ENCODE assay signal across 22 mouse cellular contexts in genomic region chr1:180926286-180926685, GRCm38 (mm10). TPM values are rescaled to one million over a fixed set of nuclear protein-coding genes. Genes with fewer than 3 reads are reported as not detected.
DNase-seq lines count a peak whose midpoint lies in the region; ATAC-seq and TF ChIP-seq lines count a peak whose summit lies in the region.
"Had no signal": no experiment of that assay in that cellular context is flagged by ENCODE, and none has a peak within 500 bp of the region (broad histone marks: within the 10 kb centered on the region; RNA-seq: fewer than 3 reads in every experiment).

No protein-coding gene starts in this region.

- WGBS in stomach, postnatal 0 days: 57% methylated on average over 4 of the region's 4 CpGs
- 73% methylated on average over 4 of the region's 4 CpGs for WGBS in forebrain, embryonic 16.5 days

- H3K4me1 ChIP-seq in CH12.LX (ENCODE audit: control insufficient read depth in 1 of 2, insufficient read depth in 2 of 2): peaks cover 24 to 58% of the 10 kb centered on the region in 2 experiments
- H3K4me1 ChIP-seq in stomach, postnatal 0 days (replicated peaks; ENCODE audit: control insufficient read depth, insufficient read depth): no peaks in the 10 kb centered on the region
- H3K4me1 ChIP-seq in forebrain, embryonic 16.5 days (replicated peaks; ENCODE audit: control insufficient read depth, insufficient read depth, low read length): no peaks in the 10 kb centered on the region
- H3K4me1 ChIP-seq: embryonic facial prominence, embryonic 13.5 days; forebrain, embryonic 13.5 days; heart, embryonic 13.5 days; hindbrain, embryonic 15.5 days had no signal

- H3K9ac ChIP-seq in CH12.LX (ENCODE audit: insufficient read depth, low read depth): no peak overlapping the region
- no peak overlapping the region for H3K9ac ChIP-seq in stomach, postnatal 0 days (ENCODE audit: low read length)
- H3K9ac ChIP-seq in forebrain, embryonic 16.5 days (replicated peaks; ENCODE audit: low read depth, low read length): no peak overlapping the region
- H3K9ac ChIP-seq: embryonic facial prominence, embryonic 13.5 days; forebrain, embryonic 13.5 days; heart, embryonic 13.5 days; hindbrain, embryonic 15.5 days had no signal

- no peak for TF ChIP-seq CTCF in CH12.LX (conservative IDR thresholded peaks at IDR 0.05 in 1 of 2, IDR thresholded peaks at IDR 0.05 in 1 of 2; ENCODE audit: low read depth in 2 of 2, low read length in 2 of 2)
- TF ChIP-seq CTCF in stomach, postnatal 0 days (IDR thresholded peaks at IDR 0.05; ENCODE audit: low read depth): no peak

- H3K27me3 ChIP-seq in CH12.LX (replicated peaks): no peaks in the 10 kb centered on the region
- no peaks in the 10 kb centered on the region; the same call in 1 of the 2 replicates for H3K27me3 ChIP-seq in stomach, postnatal 0 days (ENCODE audit: control insufficient read depth, insufficient read depth, low read length)
- no peaks in the 10 kb centered on the region for H3K27me3 ChIP-seq in forebrain, embryonic 16.5 days (replicated peaks; ENCODE audit: control insufficient read depth, insufficient read depth, low read length)
- H3K27me3 ChIP-seq: forebrain, embryonic 13.5 days; hindbrain, embryonic 15.5 days had no signal

- TF ChIP-seq RAD21 in CH12.LX (IDR thresholded peaks at IDR 0.05; ENCODE audit: low read depth, low read length): no peak

- no peak for TF ChIP-seq POLR2A in CH12.LX (IDR thresholded peaks at IDR 0.05; ENCODE audit: low read depth, low read length)

- H3K79me2 ChIP-seq in CH12.LX (replicated peaks; ENCODE audit: control insufficient read depth, extremely low read depth, insufficient read depth, poor library complexity, severe bottlenecking): no peaks in the 10 kb centered on the region

- TF ChIP-seq EP300 in CH12.LX (IDR thresholded peaks at IDR 0.05; ENCODE audit: low read length): peak; percentile 89
- no peak for TF ChIP-seq EP300 in stomach, postnatal 0 days (optimal IDR thresholded peaks at IDR 0.05)

- dilution Hi-C loops in CH12.LX (cut with MboI; ENCODE audit: extremely low pct_ligation_motif_present, extremely low pct_unique_long_range_greater_than_20kb, low sequenced_read_pairs): no loop called here

- H3K4me2 ChIP-seq in CH12.LX (ENCODE audit: insufficient read depth, low read depth, poor library complexity, severe bottlenecking): peak overlapping the region; percentile 14; the same call in 1 of the 2 replicates
- H3K4me2 ChIP-seq in stomach, postnatal 0 days (replicated peaks; ENCODE audit: low read depth): no peak overlapping the region
- no peak overlapping the region for H3K4me2 ChIP-seq in forebrain, embryonic 16.5 days (ENCODE audit: low read length)
- H3K4me2 ChIP-seq: embryonic facial prominence, embryonic 13.5 days; forebrain, embryonic 13.5 days; heart, embryonic 13.5 days; hindbrain, embryonic 15.5 days had no signal

- in situ Hi-C loops in CH12.LX (cut with MboI; ENCODE audit: low pct_ligation_motif_present, low pct_unique_long_range_greater_than_20kb, low sequenced_read_pairs): no loop called here

- H3K9me3 ChIP-seq in CH12.LX (replicated peaks; ENCODE audit: low read length): no peaks in the 10 kb centered on the region
- H3K9me3 ChIP-seq in stomach, postnatal 0 days (ENCODE audit: control insufficient read depth, low read length): no peaks in the 10 kb centered on the region
- H3K9me3 ChIP-seq in forebrain, embryonic 16.5 days (ENCODE audit: control insufficient read depth, low read length): no peaks in the 10 kb centered on the region
- H3K9me3 ChIP-seq: embryonic facial prominence, embryonic 13.5 days; forebrain, embryonic 13.5 days; G1E; heart, embryonic 13.5 days; hindbrain, embryonic 15.5 days had no signal

- no peaks in the 10 kb centered on the region for H3K36me3 ChIP-seq in CH12.LX (replicated peaks in 1 of 2; ENCODE audit: control insufficient read depth in 1 of 2, insufficient read depth in 1 of 2, low read length in 1 of 2)
- no peaks in the 10 kb centered on the region for H3K36me3 ChIP-seq in stomach, postnatal 0 days (ENCODE audit: control insufficient read depth, insufficient read depth, low read length)
- H3K36me3 ChIP-seq in forebrain, embryonic 16.5 days (ENCODE audit: control insufficient read depth, insufficient read depth): no peaks in the 10 kb centered on the region
- H3K36me3 ChIP-seq: embryonic facial prominence, embryonic 13.5 days; G1E; heart, embryonic 13.5 days; hindbrain, embryonic 15.5 days had no signal

- H3K4me3 ChIP-seq in CH12.LX (replicated peaks in 1 of 3; ENCODE audit: low read depth in 2 of 3, low read length in 2 of 3, poor library complexity in 1 of 3): no peak overlapping the region
- no peak overlapping the region for H3K4me3 ChIP-seq in stomach, postnatal 0 days (ENCODE audit: low read depth, low read length)
- H3K4me3 ChIP-seq in forebrain, embryonic 16.5 days (replicated peaks; ENCODE audit: low read length): no peak overlapping the region
- H3K4me3 ChIP-seq: embryonic facial prominence, embryonic 13.5 days; forebrain, embryonic 13.5 days; heart, embryonic 13.5 days; hindbrain, embryonic 15.5 days had no signal

- peak; percentile 46 to 57 for DNase-seq in spleen, postnatal 36 days (ENCODE audit: low spot score in 2 of 2)
- no peak for DNase-seq in spleen, postnatal 10 days (ENCODE audit: low spot score in 2 of 2)
- peak; percentile 62 for DNase-seq in CH12.LX (ENCODE audit: extremely low read depth)
- no peak for DNase-seq in stomach, postnatal 0 days (ENCODE audit: low spot score)
- no peak for DNase-seq in urinary bladder, postnatal 4 days (ENCODE audit: low spot score in 2 of 2)
- DNase-seq: adrenal gland, postnatal 14 days; cerebellum, adult 11-12 months; cerebellum, adult 9-11 months; cerebellum, postnatal 36 days; gastrocnemius, postnatal 36 days; heart, adult 11 months; heart, postnatal 36 days had no signal

- H3K27ac ChIP-seq in CH12.LX (ENCODE audit: insufficient read depth, low read depth): no peak overlapping the region
- no peak overlapping the region for H3K27ac ChIP-seq in stomach, postnatal 0 days (replicated peaks)
- no peak overlapping the region for H3K27ac ChIP-seq in forebrain, embryonic 16.5 days (ENCODE audit: low read length)
- H3K27ac ChIP-seq: embryonic facial prominence, embryonic 13.5 days; forebrain, embryonic 13.5 days; heart, embryonic 13.5 days; hindbrain, embryonic 15.5 days had no signal

- peak; percentile 65 for ATAC-seq in inflammation-experienced regulatory T-cells, adult 6 months
- ATAC-seq in stomach, postnatal 0 days (ENCODE audit: low FRiP score, low TSS enrichment): peak; percentile 21; the same call in 1 of the 2 replicates
- ATAC-seq in forebrain, embryonic 16.5 days: no peak
- no peak for ATAC-seq in erythroblast, adult 5-6 weeks (replicated peaks; ENCODE audit: low FRiP score, poor library complexity, severe bottlenecking)
- ATAC-seq: forebrain, embryonic 13.5 days had no signal

TF ChIP-seq in CH12.LX, 34 proteins besides CTCF, POLR2A, EP300 and RAD21 (continues in another document):
- no peak for TF ChIP-seq UBTF (IDR thresholded peaks at IDR 0.05; ENCODE audit: low read depth, low read length)
- TF ChIP-seq NRF1 (IDR thresholded peaks at IDR 0.05; ENCODE audit: low read depth, low read length): no peak
- no peak; the same call in 1 of the 2 replicates for TF ChIP-seq MAFK (IDR thresholded peaks at IDR 0.05; ENCODE audit: insufficient replicate concordance, low read length)
- TF ChIP-seq RCOR1 (conservative IDR thresholded peaks at IDR 0.05; ENCODE audit: low read depth, low read length): peak; percentile 78; the same call in 1 of the 2 replicates

RNA-seq across cellular contexts. Expression of gene Lefty1, which starts 8.5 kb away (rescaled TPM):
- total RNA-seq in CH12.LX (2012; rRNA removed): 0.17 TPM in 1 of 2 replicates, not detected in the other
- total RNA-seq in CH12.LX (2014; rRNA removed): 0.14 TPM in 1 of 2 replicates, not detected in the other
- 0.15 TPM in 1 of 2 replicates, not detected in the other for polyA plus RNA-seq in CH12.LX (2012; ENCODE audit: insufficient read length, low read depth)
- not detected for polyA plus RNA-seq in inflammation-experienced regulatory T-cells, adult 6 months (2017; shearing (Covaris generic))
- 6.1 TPM in 2 replicates for polyA plus RNA-seq in stomach, postnatal 0 days (2015; fragmentation: Nextera tagmentation; extraction: Ambion mirVana)
- polyA plus RNA-seq in forebrain, embryonic 16.5 days (2015; fragmentation: Nextera tagmentation; extraction: Ambion mirVana): 0.30 and 0.39 TPM in 2 replicates
- not detected in 2 replicates for total RNA-seq in erythroblast, adult 5-6 weeks (2015; ENCODE audit: low replicate concordance)
- total RNA-seq in erythroblast, adult 5-6 weeks (2017; ENCODE audit: low replicate concordance): not detected in 2 replicates
- total RNA-seq: G1E had no signal
- polyA plus RNA-seq: forebrain, embryonic 13.5 days; G1E had no signal

RNA-seq across cellular contexts. Expression of gene Tmem63a, which starts 15.9 kb away (rescaled TPM):
- total RNA-seq in CH12.LX (2012; rRNA removed): 2.2 and 2.6 TPM in 2 replicates
- 0.89 and 1.1 TPM in 2 replicates for total RNA-seq in CH12.LX (2014; rRNA removed)
- 3.0 TPM in 2 replicates for polyA plus RNA-seq in CH12.LX (2012; ENCODE audit: insufficient read length, low read depth)
- 10 to 100 TPM; 12.8 to 18.6 (median 14.0) TPM for polyA plus RNA-seq in inflammation-experienced regulatory T-cells, adult 6 months (2017; shearing (Covaris generic))
- polyA plus RNA-seq in stomach, postnatal 0 days (2015; fragmentation: Nextera tagmentation; extraction: Ambion mirVana): 35.2 and 36.7 TPM in 2 replicates
- polyA plus RNA-seq in forebrain, embryonic 16.5 days (2015; fragmentation: Nextera tagmentation; extraction: Ambion mirVana): 1.3 and 2.0 TPM in 2 replicates
- 8.5 and 13.8 TPM in 2 replicates for total RNA-seq in erythroblast, adult 5-6 weeks (2015; ENCODE audit: low replicate concordance)
- 6.6 and 13.1 TPM in 2 replicates for total RNA-seq in erythroblast, adult 5-6 weeks (2017; ENCODE audit: low replicate concordance)

RNA-seq across cellular contexts. Expression of gene Pycr2, which starts 22.2 kb away (rescaled TPM):
- total RNA-seq in CH12.LX (2012; rRNA removed) (131 and 158 TPM in 2 replicates), CH12.LX (2014; rRNA removed) (119 and 133 TPM in 2 replicates)
- 73.0 and 82.3 TPM in 2 replicates for polyA plus RNA-seq in CH12.LX (2012; ENCODE audit: insufficient read length, low read depth)
- polyA plus RNA-seq in inflammation-experienced regulatory T-cells, adult 6 months (2017; shearing (Covaris generic)): 10 to 100 TPM; 39.9 to 46.0 (median 44.5) TPM
- 62.6 and 63.7 TPM in 2 replicates for polyA plus RNA-seq in stomach, postnatal 0 days (2015; fragmentation: Nextera tagmentation; extraction: Ambion mirVana)
- polyA plus RNA-seq in forebrain, embryonic 16.5 days (2015; fragmentation: Nextera tagmentation; extraction: Ambion mirVana): 78.8 and 84.8 TPM in 2 replicates
- total RNA-seq in erythroblast, adult 5-6 weeks (2015; ENCODE audit: low replicate concordance): 9.0 and 9.8 TPM in 2 replicates
- 5.8 and 7.0 TPM in 2 replicates for total RNA-seq in erythroblast, adult 5-6 weeks (2017; ENCODE audit: low replicate concordance)

RNA-seq across cellular contexts. Expression of gene Lefty2, which starts 33.4 kb away (rescaled TPM):
- total RNA-seq in CH12.LX (2012; rRNA removed) (not detected in 2 replicates), CH12.LX (2014; rRNA removed) (not detected in 2 replicates)
- not detected in 2 replicates for polyA plus RNA-seq in CH12.LX (2012; ENCODE audit: insufficient read length, low read depth)
- polyA plus RNA-seq in inflammation-experienced regulatory T-cells, adult 6 months (2017; shearing (Covaris generic)): not detected
- 0.13 and 0.15 TPM in 2 replicates for polyA plus RNA-seq in stomach, postnatal 0 days (2015; fragmentation: Nextera tagmentation; extraction: Ambion mirVana)
- polyA plus RNA-seq in forebrain, embryonic 16.5 days (2015; fragmentation: Nextera tagmentation; extraction: Ambion mirVana): 4.1 and 6.6 TPM in 2 replicates
- total RNA-seq in erythroblast, adult 5-6 weeks (2015; ENCODE audit: low replicate concordance): not detected in 2 replicates
- not detected in 2 replicates for total RNA-seq in erythroblast, adult 5-6 weeks (2017; ENCODE audit: low replicate concordance)
- total RNA-seq: gastrocnemius, adult 8-10 months; gastrocnemius, postnatal 36 days; heart, postnatal 36 days had no signal
- polyA plus RNA-seq: G1E; hindbrain, embryonic 11.5 days had no signal

Comparison
In these comparisons a context has a peak if more than half of its experiments do, and no peak if none do; other contexts are left out.
1. DNase-seq: peak in spleen, postnatal 36 days (2 of 2) and CH12.LX (single experiment); none in spleen, postnatal 10 days (0 of 2), stomach, postnatal 0 days (single experiment) and urinary bladder, postnatal 4 days (0 of 2).
2. ATAC-seq: peak in inflammation-experienced regulatory T-cells, adult 6 months (single experiment) and stomach, postnatal 0 days (single experiment); none in forebrain, embryonic 16.5 days (single experiment) and erythroblast, adult 5-6 weeks (single experiment).